Mouse (Mus musculus) C2C12 (cell line): Measurements from ENCODE around the gene Mphosph8. TPM values are rescaled to one million over a fixed set of nuclear protein-coding genes. Genes with fewer than 3 reads are reported as not detected.

ENCODE experiments used
- H3K27me3 ChIP-seq: one replicate; pipeline ENCODE4 v1.6.1; 2011; ENCODE audit not compliant: control insufficient read depth, insufficient read depth, insufficient read length
- H3K36me3 ChIP-seq: one replicate; pipeline ENCODE4 v1.6.1; 2011; ENCODE audit not compliant: control insufficient read depth, insufficient read depth
- H3K4me3 ChIP-seq: one replicate; pipeline ENCODE4 v1.5.1; 2011; ENCODE audit warnings: mild to moderate bottlenecking, control low read depth; ENCODE audit not compliant: poor library complexity, insufficient read depth, severe bottlenecking
- H3K79me2 ChIP-seq: one replicate; pipeline ENCODE4 v1.6.1; 2011; ENCODE audit not compliant: control insufficient read depth, insufficient read depth
- H3K79me3 ChIP-seq: one replicate; pipeline ENCODE4 v1.6.1; 2011; ENCODE audit warnings: low read depth, control low read depth
- H3ac ChIP-seq: one replicate; pipeline ENCODE3; 2011; ENCODE audit warnings: low read depth; ENCODE audit not compliant: control insufficient read depth, insufficient read length
- CEBPB ChIP-seq: IDR thresholded peaks from one replicate; pipeline ENCODE4 v1.6.1; 2011; ENCODE audit warnings: low read depth, mild to moderate bottlenecking, control low read depth, moderate library complexity
- CTCF ChIP-seq: IDR thresholded peaks from one replicate; pipeline ENCODE4 v1.5.1; 2011; ENCODE audit not compliant: control insufficient read depth, insufficient read depth, insufficient read length
- FOSL1 ChIP-seq: IDR thresholded peaks from one replicate; pipeline ENCODE4 v1.8.0; 2011; ENCODE audit warnings: mild to moderate bottlenecking, low read length; ENCODE audit not compliant: poor library complexity, insufficient read depth, severe bottlenecking
- MAX ChIP-seq: IDR thresholded peaks from one replicate; pipeline ENCODE4 v1.6.1; 2011; ENCODE audit warnings: mild to moderate bottlenecking, control low read depth
- MYOD1 ChIP-seq: IDR thresholded peaks from one replicate; pipeline ENCODE4 v1.6.1; 2011; ENCODE audit warnings: low read depth; ENCODE audit not compliant: control insufficient read depth, insufficient read length
- MYOG ChIP-seq: IDR thresholded peaks from one replicate; pipeline ENCODE4 v1.6.1; 2011; ENCODE audit not compliant: control insufficient read depth, insufficient read length; ENCODE audit errors: extremely low read depth
- USF1 ChIP-seq: IDR thresholded peaks from one replicate; pipeline ENCODE4 v1.6.1; 2011; ENCODE audit warnings: low read depth, mild to moderate bottlenecking, control low read depth, moderate library complexity
- polyA plus RNA-seq: library from polyadenylated mRNA; unstranded; fragments of >200 nt; fragmentation: generic; extraction: Trizol; gene quantifications from one replicate; pipeline ENCODE4 v1.2.1, GENCODE M21; 2012; ENCODE audit warnings: missing spikeins

The Mphosph8 gene
- polyA plus RNA-seq, 1 experiment, result 7.8 TPM

GRCm38 (mm10) chr14:56649448-56649847 lies 18.6 kb upstream of the Mphosph8 start:
- Histone ChIP-seq H3K79me2 (no peaks in the 10 kb centered on the region), H3K79me3 (no peaks in the 10 kb centered on the region), H3K27me3 (no peaks in the 10 kb centered on the region), H3K4me3 (no peak overlapping the region), H3K36me3 (peaks cover 9% of the 10 kb centered on the region), H3ac (no peak overlapping the region)
- TF ChIP-seq CTCF (no peak), USF1 (no peak), MYOG (no peak), MYOD1 (no peak), FOSL1 (no peak), MAX (no peak), CEBPB (no peak)

DNA sequence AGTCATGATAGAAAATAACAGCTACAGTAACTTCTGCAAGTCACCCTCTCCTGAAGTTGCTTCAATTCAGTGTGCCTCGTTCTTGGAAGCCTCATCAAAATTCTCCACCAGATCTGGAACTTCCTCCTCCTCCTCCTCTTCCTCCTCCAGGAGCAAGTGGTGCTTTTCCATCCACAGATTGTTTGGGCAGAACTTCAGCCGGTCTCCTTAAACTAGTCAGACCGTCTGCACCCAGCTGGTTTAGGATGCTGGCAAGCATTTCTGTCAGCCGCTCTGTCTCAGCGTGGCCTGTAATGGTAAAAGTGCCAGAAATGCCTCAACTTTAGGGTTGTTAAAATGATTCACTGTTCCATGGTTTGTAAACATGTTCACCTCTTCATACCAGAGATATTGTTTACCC lies 2.4 kb upstream of the Mphosph8 start:
- peaks cover 26% of the 10 kb centered on the region for H3K79me2 ChIP-seq
- TF ChIP-seq MYOG (no peak), MYOD1 (no peak), MAX (no peak), CTCF (no peak), CEBPB (no peak), FOSL1 (no peak), USF1 (no peak)

GRCm38 (mm10) chr14:56666909-56667308 lies 1.1 kb upstream of the Mphosph8 start:
- no peak overlapping the region for H3K4me3 ChIP-seq
- no peaks in the 10 kb centered on the region for H3K27me3 ChIP-seq
- H3K79me3 ChIP-seq, result peaks cover 33% of the 10 kb centered on the region
- peaks cover 38% of the 10 kb centered on the region for H3K79me2 ChIP-seq
- no peak overlapping the region for H3ac ChIP-seq
- no peaks in the 10 kb centered on the region for H3K36me3 ChIP-seq
- TF ChIP-seq USF1, result no peak
- no peak for TF ChIP-seq MAX
- no peak for TF ChIP-seq FOSL1
- no peak for TF ChIP-seq CTCF
- no peak for TF ChIP-seq MYOD1
- TF ChIP-seq MYOG, result no peak
- TF ChIP-seq CEBPB, result no peak

More for the DNA sequence above, 2.4 kb upstream of the Mphosph8 start:
- Histone ChIP-seq H3K27me3 (no peaks in the 10 kb centered on the region), H3ac (no peak overlapping the region), H3K4me3 (no peak overlapping the region), H3K36me3 (no peaks in the 10 kb centered on the region), H3K79me3 (peaks cover 22% of the 10 kb centered on the region)

GRCm38 (mm10) chr14:56669046-56669620 lies 1.1 kb downstream of the Mphosph8 start:
- Histone ChIP-seq H3K27me3 (no peaks in the 10 kb centered on the region), H3K36me3 (peaks cover 21% of the 10 kb centered on the region), H3K4me3 (peak overlapping the region; percentile 84), H3K79me2 (peaks cover 49% of the 10 kb centered on the region), H3K79me3 (peaks cover 38% of the 10 kb centered on the region), H3ac (peak overlapping the region; percentile 79)
- TF ChIP-seq CTCF (no peak), CEBPB (no peak), MYOD1 (no peak), MAX (no peak)

DNA sequence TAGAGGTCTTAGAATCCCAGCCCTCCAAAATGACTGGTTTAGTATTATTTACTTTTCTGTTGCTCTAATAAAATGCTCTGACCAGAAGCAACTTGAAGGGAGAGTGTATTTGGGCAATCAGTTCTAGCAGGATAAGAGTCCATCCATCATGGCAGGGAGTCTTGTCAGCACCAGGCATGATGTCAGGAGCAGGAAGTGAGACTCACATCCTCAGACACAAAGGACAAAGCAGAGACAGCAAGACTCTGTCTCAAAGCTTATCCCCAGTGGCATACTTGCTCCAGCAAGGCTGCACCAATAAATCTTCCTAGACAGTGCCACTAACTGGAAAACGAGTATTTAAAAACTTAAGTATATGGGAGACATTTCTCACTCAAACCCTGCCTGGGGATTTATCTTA lies 17.4 kb downstream of the Mphosph8 start:
- peaks cover 88% of the 10 kb centered on the region for H3K36me3 ChIP-seq

GRCm38 (mm10) chr14:56689116-56689515 lies 21.1 kb downstream of the Mphosph8 start:
- peak; percentile 42 for TF ChIP-seq CEBPB
- no peak for TF ChIP-seq FOSL1
- Histone ChIP-seq H3ac (no peak overlapping the region), H3K36me3 (peaks cover 96% of the 10 kb centered on the region), H3K27me3 (no peaks in the 10 kb centered on the region), H3K79me3 (no peaks in the 10 kb centered on the region), H3K4me3 (no peak overlapping the region), H3K79me2 (no peaks in the 10 kb centered on the region)

More for the DNA sequence above, 17.4 kb downstream of the Mphosph8 start:
- TF ChIP-seq CTCF (no peak), MAX (no peak), USF1 (no peak), MYOD1 (no peak), MYOG (no peak), FOSL1 (no peak), CEBPB (no peak)
- Histone ChIP-seq H3K4me3 (no peak overlapping the region), H3K27me3 (no peaks in the 10 kb centered on the region), H3K79me3 (no peaks in the 10 kb centered on the region), H3ac (no peak overlapping the region), H3K79me2 (peaks cover 23% of the 10 kb centered on the region)
